Mouse (Mus musculus) kidney, adult 2 months (tissue): ENCODE data around the gene Rapgef4. TPM values are rescaled to one million over a fixed set of nuclear protein-coding genes. Genes with fewer than 3 reads are reported as not detected.

Source experiments
- DNase-seq: peaks from one replicate; pipeline ENCODE4 v3.0.0; 2021
- H3K27ac ChIP-seq: fragments of 200-500 bp; 2 replicates; pipeline ENCODE4 v1.5.1; 2012; ENCODE audit warnings: low read depth, low read length, control low read depth, inconsistent platforms; ENCODE audit not compliant: insufficient read depth
- H3K27me3 ChIP-seq: fragments of 200-500 bp; replicated peaks from 2 replicates; pipeline ENCODE4 v1.6.1; 2012; ENCODE audit warnings: mild to moderate bottlenecking, moderate library complexity, low read length, inconsistent platforms; ENCODE audit not compliant: control insufficient read depth, insufficient read depth
- H3K36me3 ChIP-seq: fragments of 200-500 bp; 2 replicates; pipeline ENCODE4 v1.6.1; 2012; ENCODE audit warnings: mild to moderate bottlenecking, moderate library complexity, low read length, inconsistent platforms; ENCODE audit not compliant: control insufficient read depth, insufficient read depth
- H3K4me1 ChIP-seq: fragments of 200-500 bp; 2 replicates; pipeline ENCODE4 v1.6.1; 2011; ENCODE audit warnings: low read length; ENCODE audit not compliant: control insufficient read depth, insufficient read depth
- H3K4me3 ChIP-seq: fragments of 200-500 bp; 2 replicates; pipeline ENCODE4 v1.5.1; 2011; ENCODE audit warnings: mild to moderate bottlenecking, low read depth, low read length, control low read depth; ENCODE audit not compliant: insufficient read depth
- CTCF ChIP-seq: fragments of 200-500 bp; conservative IDR thresholded peaks from 2 replicates; pipeline ENCODE4 v1.5.1; 2011; ENCODE audit warnings: low read depth, mild to moderate bottlenecking, control low read depth, low read length, moderate library complexity, mixed read lengths; ENCODE audit not compliant: insufficient read depth, insufficient read length
- POLR2A ChIP-seq: fragments of 200-500 bp; IDR thresholded peaks from one replicate; pipeline ENCODE4 v1.6.1; 2011; ENCODE audit warnings: low read depth, low read length, control low read depth
- WGBS: fragments of 180-500 bp; shearing (Covaris S2); methylation state at CpG from one replicate; pipeline ENCODE4 v1.1.7; 2018; 5-methylcytosine and 5-hydroxymethylcytosine counted together
- polyA plus RNA-seq: library from polyadenylated mRNA; depleted of rRNA; stranded (reverse); fragments of >200 nt; gene quantifications from 2 replicates; pipeline ENCODE4 v1.2.3, GENCODE M21; 2012

Gene Rapgef4
- polyA plus RNA-seq, 1 experiment = 6.2 TPM

- TF ChIP-seq CTCF (no peak), POLR2A (no peak)
These were observed 60.0 kb downstream of the Rapgef4 start for GRCm38 (mm10) chr2:72041087-72041486.

GRCm38 (mm10) chr2:72042093-72042492 is 61.1 kb downstream of the Rapgef4 start:
- no peaks in the 10 kb centered on the region for H3K4me1 ChIP-seq
- no peak for DNase-seq
- H3K27ac ChIP-seq = no peak overlapping the region
- H3K36me3 ChIP-seq = no peaks in the 10 kb centered on the region
- no peaks in the 10 kb centered on the region for H3K27me3 ChIP-seq
- 93% methylated on average over 10 of the region's 10 CpGs for WGBS
- no peak overlapping the region for H3K4me3 ChIP-seq
- TF ChIP-seq POLR2A (no peak), CTCF (0 out of 2 replicates have a peak, but pooled peaks have one; percentile 3)

More at GRCm38 (mm10) chr2:72041087-72041486, 60.0 kb downstream of the Rapgef4 start:
- no peak for DNase-seq
- no peaks in the 10 kb centered on the region for H3K4me1 ChIP-seq
- H3K27ac ChIP-seq = no peak overlapping the region
- H3K27me3 ChIP-seq = no peaks in the 10 kb centered on the region
- 88% methylated on average over 6 of the region's 6 CpGs for WGBS
- no peaks in the 10 kb centered on the region for H3K36me3 ChIP-seq
- H3K4me3 ChIP-seq = no peak overlapping the region

- H3K27me3 ChIP-seq = no peaks in the 10 kb centered on the region
- no peaks in the 10 kb centered on the region for H3K4me1 ChIP-seq
- DNase-seq = peak; percentile 42
- no peak overlapping the region for H3K27ac ChIP-seq
- 52% methylated on average over 6 of the region's 6 CpGs for WGBS
- no peak overlapping the region for H3K4me3 ChIP-seq
- no peaks in the 10 kb centered on the region for H3K36me3 ChIP-seq
- TF ChIP-seq CTCF = 0 out of 2 replicates have a peak, but pooled peaks have one; percentile 22
- no peak for TF ChIP-seq POLR2A
These were observed 63.2 kb downstream of the Rapgef4 start for GRCm38 (mm10) chr2:72044191-72044590.

GRCm38 (mm10) chr2:72045024-72045423 is 64.0 kb downstream of the Rapgef4 start:
- 93% methylated on average over 8 of the region's 8 CpGs for WGBS
- H3K4me3 ChIP-seq = no peak overlapping the region
- no peak for TF ChIP-seq POLR2A

GRCm38 (mm10) chr2:72045659-72046058 is 64.6 kb downstream of the Rapgef4 start:
- H3K27me3 ChIP-seq = no peaks in the 10 kb centered on the region
- 73% methylated on average over 11 of the region's 11 CpGs for WGBS
- H3K4me1 ChIP-seq = no peaks in the 10 kb centered on the region
- TF ChIP-seq CTCF (no peak), POLR2A (no peak)
- DNase-seq = no peak
- no peak overlapping the region for H3K27ac ChIP-seq
- no peak overlapping the region for H3K4me3 ChIP-seq
- no peaks in the 10 kb centered on the region for H3K36me3 ChIP-seq

More at GRCm38 (mm10) chr2:72045024-72045423, 64.0 kb downstream of the Rapgef4 start:
- Histone ChIP-seq H3K27ac (no peak overlapping the region), H3K27me3 (no peaks in the 10 kb centered on the region), H3K36me3 (no peaks in the 10 kb centered on the region), H3K4me1 (no peaks in the 10 kb centered on the region)
- DNase-seq = no peak

GRCm38 (mm10) chr2:72050451-72050850 is 69.4 kb downstream of the Rapgef4 start:
- H3K27ac ChIP-seq = no peak overlapping the region
- 49% methylated on average over 7 of the region's 7 CpGs for WGBS
- TF ChIP-seq CTCF = no peak
- TF ChIP-seq POLR2A = no peak
- no peaks in the 10 kb centered on the region for H3K27me3 ChIP-seq
- no peak for DNase-seq
- H3K36me3 ChIP-seq = no peaks in the 10 kb centered on the region
- no peak overlapping the region for H3K4me3 ChIP-seq
- no peaks in the 10 kb centered on the region for H3K4me1 ChIP-seq

GRCm38 (mm10) chr2:72054280-72054679 is 73.2 kb downstream of the Rapgef4 start:
- H3K4me3 ChIP-seq = peak overlapping the region; percentile 55
- no peaks in the 10 kb centered on the region for H3K27me3 ChIP-seq
- no peak for TF ChIP-seq POLR2A
- TF ChIP-seq CTCF = no peak
- WGBS = 55% methylated on average over 5 of the region's 5 CpGs
- peak overlapping the region; percentile 29 for H3K27ac ChIP-seq
- no peaks in the 10 kb centered on the region for H3K4me1 ChIP-seq
- peak; percentile 87 for DNase-seq
- no peaks in the 10 kb centered on the region for H3K36me3 ChIP-seq
